Mouse (Mus musculus) cerebellum, adult 8-10 months (tissue): ENCODE results near the gene Ip6k2.

Experiments
- DNase-seq: peaks from one replicate; pipeline ENCODE4 v3.0.0; 2022

Ip6k2 gene

DNA sequence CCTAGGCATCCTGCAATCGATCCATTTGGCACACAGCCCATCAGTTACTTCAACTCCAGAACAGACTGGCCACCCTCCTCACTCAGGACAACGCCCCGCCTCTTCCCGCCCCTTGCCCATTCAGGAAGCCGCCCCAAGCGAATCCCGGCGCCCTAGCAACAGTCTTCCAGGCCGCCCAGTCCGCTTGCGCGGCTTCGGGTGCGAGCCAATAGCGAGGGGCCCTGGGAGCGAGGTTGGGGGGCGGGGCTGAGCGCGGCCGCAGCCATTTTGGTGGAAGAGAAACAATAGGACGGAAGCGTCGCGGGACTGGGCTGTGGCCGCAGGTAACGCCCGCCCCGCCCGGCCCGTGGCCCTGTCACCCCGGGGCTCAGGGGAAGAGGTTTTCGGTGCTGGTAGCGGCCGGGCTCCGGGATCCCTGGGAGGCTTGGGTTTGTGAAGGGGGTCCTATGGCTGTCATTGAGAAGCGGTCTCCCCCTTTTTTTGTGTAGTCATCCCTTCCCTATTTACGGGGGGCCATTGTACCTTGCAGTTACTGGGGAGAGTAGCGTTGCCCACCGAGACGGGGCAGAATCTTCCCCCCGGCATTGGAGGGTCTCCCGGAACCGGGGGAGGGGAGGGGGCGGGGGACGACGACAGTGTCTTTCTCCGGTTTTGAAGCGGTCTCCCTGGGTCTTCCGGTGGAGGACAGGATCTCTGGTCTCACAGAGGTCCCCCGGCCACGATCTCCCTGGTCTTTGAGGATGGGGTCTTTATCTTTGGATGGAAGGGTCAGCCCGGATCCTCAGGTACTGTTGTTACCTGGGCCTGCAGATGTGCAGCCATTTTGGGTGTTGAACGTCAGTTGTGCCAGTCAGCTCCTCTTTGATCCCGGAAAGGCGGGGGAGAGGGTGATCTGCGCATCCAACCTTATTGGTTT lies at the start of gene Ip6k2:
Gene Ip6k2, plus strand, starts transcription at position 249 of the 916 bp plus-strand sequence.
- DNase-seq: peak; percentile 95

DNA sequence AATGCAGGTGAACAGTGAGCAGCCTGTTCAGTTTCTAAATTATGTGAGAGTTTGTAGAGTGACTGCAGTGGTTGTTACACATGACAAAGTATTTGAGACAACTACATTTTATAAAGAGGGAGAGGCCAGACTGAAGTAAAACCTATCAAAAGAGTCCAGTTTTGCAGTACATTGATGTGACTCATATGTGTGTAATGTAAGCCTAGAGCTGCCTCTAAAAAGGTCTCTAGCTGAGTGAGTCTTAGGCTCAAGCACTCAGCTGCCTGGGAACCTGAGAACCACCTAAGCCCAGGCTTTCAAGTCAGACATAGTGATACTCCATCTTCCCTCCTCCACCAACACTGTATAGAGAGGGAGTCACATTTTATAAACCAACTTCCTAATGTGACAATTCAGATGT lies 49.0 kb upstream of the Ip6k2 start:
- no peak for DNase-seq

DNA sequence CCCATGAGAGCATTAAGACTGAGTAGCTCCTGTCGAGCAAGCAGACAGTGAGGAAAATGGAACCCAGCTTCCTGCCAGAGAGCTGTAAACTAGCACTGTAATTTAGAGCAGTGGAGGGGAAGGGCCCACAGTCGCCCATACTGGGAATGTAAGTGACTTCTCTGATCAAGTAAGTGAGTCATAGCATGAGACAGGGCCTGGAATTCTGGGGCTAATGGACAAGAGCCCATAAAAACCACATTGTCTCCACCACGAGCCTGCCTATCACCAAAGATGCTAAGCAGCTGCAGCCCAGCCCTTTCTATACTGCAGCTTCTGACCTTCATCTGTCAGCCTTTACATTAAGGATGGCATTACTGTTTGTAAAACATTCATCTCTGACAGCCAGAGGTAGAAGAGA lies 44.4 kb upstream of the Ip6k2 start:
- DNase-seq: no peak

DNA sequence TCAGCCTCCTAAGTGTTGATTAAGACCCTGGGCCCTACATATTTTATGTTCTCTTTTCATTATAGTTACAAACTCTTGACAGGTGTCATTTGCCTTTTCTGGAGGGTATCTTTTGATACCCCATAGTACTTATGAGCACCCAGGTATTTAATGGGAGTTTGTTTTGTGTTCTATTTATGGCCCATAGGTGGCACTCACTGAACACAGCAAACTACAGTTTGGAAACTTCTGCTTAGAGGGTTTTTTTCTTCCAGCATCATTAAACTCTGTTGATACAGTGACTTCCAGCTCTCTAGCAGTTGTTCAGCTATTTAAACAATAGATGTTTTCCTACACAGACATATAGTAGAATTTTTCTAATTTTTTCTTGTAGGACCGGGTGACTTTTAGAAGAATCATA lies 43.5 kb upstream of the Ip6k2 start:
- no peak for DNase-seq

DNA sequence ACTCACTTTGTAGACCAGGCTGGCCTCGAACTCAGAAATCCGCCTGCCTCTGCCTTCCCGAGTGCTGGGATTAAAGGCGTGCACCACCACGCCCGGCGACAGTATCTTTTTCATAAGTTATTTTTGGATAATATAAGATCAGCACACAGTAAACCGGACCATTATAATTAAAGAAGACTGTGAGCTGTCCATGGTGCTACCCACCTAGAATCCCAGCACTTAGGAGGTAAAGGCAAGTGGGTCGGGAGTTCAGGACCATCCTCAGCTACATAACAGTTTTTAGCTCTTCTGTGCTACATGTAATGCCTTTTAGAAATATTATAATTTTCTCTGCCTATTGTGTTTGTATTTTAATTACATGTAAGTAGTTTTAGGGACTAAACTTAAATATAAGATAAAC lies 41.5 kb upstream of the Ip6k2 start:
- no peak for DNase-seq

DNA sequence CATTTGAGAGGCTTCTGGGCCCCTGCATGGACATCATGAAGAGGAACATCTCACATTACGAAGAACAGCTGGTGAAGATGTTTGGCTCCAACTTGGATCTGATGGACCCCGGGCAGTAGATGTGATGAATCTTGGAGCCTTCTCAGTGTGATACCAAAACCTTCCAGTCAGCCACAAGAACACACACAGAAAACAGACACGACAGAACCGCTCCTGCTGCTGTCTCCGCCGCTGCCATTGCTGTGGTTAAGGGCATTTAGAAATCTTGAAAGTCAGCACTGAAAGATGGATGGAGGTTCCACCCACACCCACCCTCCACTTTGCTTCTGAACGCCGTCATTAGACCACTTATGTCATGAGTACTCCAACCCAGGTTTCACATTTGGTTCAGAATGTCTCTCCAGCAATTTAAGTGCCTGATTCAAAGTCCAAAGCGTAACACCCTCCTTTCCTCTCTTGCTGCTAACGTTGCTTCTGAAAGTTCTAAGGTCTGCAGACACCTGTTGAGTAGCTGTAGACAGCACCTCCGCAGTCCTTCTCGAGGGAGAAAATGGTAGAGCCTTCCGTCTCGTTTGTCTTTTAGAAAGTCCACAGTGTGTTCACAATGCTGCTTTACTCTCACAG lies 36.6 kb upstream of the Ip6k2 start:
- DNase-seq: no peak

DNA sequence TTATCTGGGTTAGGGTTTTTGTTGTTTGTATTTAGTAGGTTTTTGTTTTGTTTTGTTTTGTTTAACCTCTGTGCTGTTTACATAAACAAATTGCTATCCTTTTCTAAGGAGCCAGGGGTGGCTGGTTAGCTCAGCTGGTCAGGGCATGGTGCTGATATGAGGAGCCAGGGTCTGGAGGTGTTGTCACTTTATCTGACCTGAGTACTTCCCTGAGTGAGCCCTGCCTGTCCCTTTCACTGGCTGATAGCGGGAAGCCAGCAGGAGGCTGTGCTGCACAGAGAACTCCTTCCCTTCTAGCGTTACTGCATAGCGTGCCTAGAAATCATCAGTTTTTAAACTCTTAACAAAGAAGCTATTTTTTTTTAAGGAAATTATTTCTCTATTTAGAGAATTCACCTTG lies 35.9 kb upstream of the Ip6k2 start:
- DNase-seq: no peak

DNA sequence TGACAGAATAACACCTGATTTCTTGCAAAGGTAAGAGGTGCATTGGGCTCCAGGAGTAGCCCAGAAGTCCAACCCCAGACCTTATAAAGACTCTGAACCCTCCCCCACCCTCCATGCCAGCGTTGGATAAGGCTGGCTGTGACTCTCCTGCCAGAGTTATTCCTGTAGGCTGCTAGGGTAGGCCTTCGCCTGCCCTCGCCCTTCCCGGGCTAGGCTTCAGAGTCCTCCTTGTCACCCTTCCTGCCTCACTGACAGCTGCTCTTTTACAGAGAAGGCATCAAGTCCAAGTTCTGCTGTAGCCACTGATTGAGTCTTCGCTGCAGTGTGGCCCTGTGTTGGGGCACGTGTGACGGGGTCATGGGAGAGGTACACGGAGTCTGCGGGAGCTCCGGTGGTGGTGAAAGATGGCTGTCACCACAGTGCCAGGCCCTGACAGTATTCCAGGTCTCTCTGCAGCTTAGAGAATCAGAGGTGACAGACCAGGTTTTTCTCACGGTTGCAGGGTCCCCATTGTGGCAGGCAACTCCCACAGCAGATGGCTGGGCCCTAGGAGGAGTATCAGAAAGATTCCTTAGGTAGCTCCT lies 34.9 kb upstream of the Ip6k2 start:
- no peak for DNase-seq

DNA sequence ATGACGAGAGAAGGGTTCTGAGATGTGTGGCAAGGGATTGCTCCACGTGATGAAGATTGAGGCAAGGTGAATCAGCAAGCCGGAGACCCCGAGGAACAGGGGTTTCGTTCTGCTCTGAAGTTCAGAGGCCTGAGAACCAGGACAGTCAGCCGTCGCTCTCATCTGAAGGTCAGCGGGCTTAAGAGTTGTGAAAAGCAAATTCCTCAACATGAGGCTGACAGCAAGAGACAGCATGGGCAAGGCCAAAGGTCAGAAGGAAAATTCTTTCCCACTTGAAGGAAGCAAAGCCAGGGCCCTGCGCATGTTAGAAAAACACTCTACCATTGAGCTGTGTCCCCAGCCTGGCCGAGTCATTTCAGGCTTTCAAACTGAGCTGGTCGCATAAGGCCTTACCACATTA lies 33.0 kb upstream of the Ip6k2 start:
- no peak for DNase-seq

DNA sequence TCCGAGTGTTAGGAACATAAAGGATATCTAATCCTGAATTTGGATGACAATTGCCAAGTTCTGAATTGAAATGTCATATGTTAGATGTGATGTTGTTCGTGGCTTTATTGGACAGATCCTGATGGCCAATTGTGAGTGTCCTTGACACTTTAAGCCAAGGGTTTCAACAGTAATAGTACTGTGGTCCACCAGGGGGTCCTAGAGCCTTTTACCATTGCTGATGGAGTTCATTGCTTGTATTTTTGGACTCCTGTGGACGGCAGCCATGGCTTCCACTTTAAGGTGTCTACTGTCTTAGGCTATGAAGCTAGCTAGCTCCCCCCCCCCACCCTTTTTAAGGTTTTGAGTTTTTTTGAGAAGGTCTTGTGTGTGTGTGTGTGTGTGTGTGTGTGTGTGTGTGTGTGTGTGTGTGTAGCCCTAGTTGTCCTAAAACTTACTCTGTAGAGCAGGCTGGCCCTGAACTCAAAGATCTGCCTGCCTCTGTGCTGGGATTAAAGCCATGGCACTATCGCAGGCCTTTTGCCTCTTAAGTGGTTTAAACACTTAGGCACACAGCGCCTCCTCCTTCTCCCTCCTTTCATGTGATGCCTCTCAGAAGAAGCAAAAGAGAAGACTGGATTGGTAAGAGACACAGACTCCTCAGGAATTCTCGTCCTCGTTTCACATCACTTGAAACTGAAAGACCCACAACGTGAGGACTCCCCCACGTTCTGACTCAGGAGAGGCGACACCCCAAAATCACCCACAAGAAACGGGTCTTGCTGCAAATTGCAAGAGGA lies 31.3 kb upstream of the Ip6k2 start:
- DNase-seq: no peak

DNA sequence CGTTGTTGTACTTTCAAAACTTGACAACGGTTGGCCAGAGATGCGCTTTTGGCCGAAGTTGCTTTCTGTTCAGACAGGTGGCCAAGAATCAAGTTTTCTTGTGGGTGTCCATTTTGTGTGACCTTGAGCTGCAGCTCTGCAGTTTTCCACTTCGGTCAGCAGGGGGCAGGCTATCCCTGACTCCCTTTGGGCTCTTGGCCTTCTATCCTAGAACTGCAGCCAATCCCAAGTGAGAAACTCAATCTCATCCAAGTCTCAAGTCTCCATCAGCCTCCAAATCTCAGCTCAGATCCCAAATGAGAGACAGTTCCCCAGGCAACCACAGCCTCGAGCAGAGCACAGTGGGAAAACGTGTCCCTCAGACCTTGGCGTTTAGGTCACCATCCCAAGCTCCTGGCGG lies 30.3 kb upstream of the Ip6k2 start:
- DNase-seq: peak; percentile 76

DNA sequence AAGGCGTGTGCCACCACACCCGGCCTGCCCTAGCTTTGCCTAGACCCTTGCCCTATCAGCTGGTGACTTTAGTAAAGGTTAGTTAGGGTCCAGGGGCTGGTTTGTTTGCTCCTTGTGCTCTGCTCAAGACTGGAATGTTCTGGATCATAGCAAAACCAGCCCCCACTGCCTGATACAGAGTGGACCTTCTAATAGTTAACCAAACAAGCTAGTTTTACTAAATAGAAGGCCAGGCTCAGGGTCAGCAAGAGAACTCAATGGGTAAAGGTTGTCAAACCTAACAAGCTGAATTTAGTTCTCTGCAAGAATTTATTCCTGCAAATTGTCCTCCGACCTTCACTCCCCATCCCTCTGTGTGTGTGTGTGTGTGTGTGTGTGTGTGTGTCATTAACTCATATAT lies 29.6 kb upstream of the Ip6k2 start:
- no peak for DNase-seq

DNA sequence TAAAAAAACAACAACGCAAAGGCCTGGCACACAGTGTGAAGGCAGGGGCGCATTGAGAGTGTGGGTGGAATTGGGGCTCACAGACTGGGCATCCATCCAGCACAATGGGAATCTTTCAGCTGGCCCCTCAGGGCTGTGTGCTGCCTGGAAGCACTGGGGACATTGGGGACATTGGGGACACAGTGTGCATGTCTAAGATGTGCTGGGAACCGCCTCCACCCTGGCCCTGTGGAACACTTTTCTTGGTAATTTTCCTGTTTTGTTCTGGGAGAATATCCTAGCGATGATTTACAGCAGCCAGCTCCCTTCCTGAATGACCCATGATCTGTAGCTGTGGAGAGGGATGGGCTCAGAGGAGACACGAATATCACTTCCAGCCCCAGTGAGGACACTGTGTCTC lies 29.2 kb upstream of the Ip6k2 start:
- no peak for DNase-seq

DNA sequence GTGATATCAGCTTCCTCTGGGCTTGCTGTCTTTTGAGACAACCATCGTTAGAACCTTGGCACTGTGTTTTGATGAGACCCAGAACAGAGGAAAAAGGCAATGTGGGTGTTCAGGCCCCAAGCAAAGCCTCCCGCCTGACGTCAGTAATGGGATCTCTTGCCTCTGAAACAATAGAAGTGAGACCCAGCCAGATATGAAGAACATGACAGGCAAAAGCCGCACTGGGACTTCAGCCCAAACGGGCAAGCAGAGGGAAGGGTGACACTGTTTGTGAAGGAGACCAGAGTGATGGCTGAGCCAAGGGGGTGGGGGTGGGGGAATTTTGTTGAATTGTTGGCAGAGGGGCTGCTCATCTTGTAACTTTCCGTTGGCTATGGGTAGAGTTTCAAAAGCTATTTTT lies 26.2 kb upstream of the Ip6k2 start:
- no peak for DNase-seq

DNA sequence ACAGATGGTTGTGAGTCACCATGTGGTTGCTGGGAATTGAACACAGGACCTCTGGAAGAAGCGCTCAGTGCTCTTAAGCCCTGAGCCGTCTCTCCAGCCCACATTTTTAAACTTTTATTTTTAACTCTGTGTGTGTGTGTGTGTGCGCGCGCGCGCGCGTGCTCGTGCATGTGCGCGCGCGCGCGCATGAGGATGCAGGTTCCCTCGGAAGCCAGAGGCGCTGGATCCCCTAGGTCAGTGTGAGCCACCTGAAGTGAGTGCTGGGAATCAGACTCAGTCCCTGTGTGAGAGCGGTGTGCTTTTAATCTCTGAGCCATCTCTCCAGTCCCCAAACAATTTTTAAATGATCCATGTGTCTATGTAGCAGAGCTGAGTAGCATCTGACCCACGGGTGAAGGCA lies 24.5 kb upstream of the Ip6k2 start:
- DNase-seq: no peak

DNA sequence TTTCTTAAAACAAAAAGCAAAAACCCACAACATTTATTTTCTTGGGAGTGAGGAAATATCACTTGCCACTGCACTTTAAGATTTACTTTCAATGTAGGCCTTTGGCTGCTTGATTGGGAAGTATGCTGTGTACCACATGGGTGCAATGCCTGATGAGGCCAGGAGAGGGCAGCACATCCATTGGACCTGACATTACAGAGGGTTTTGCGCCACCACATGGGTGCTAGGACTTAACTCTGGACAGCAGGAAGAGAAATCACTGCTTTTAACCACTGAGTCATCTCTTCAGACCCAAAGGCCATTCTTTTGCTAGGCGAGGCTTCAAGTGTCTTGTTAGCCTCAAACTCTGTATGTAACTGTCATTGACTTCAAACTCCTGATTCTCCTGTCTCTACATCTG lies 23.8 kb upstream of the Ip6k2 start:
- DNase-seq: no peak

DNA sequence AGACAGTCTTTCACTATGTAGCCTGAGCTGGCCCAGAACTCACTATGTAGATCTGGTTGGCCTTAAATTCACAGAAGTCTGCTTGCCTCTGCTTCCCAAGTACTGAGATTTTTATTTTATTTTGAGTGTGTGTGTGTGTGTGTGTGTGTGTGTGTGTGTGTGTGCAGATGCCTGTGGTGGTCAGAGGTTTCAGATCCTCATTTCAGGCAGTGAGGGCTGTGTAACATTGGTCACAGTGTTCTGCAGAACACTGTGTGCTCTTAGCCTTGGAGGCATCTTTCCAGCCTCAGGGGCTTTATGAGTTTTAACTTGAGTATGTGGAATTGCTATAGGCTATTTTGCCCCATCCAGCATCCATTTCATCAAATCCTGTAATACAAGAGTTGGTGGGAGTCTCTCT lies 22.0 kb upstream of the Ip6k2 start:
- no peak for DNase-seq

DNA sequence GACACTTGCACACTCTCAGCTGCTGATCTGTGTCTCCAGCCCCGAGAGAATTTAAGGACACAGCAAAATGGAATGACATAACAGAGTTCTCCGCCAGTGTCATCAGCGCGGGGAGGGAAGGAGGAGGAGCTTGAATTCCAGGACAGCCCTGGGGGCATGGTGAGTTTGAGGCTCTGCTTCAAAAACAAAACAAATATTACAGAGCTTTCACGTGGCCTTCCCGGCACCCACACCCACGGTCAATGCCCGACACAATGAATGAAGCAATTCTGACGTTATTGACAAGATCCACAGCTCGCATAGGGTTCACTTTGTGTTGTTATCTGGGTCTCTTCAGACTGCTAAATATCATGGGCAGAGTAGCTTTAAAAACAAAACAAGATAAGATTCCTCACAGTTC lies 18.6 kb upstream of the Ip6k2 start:
- DNase-seq: no peak

DNA sequence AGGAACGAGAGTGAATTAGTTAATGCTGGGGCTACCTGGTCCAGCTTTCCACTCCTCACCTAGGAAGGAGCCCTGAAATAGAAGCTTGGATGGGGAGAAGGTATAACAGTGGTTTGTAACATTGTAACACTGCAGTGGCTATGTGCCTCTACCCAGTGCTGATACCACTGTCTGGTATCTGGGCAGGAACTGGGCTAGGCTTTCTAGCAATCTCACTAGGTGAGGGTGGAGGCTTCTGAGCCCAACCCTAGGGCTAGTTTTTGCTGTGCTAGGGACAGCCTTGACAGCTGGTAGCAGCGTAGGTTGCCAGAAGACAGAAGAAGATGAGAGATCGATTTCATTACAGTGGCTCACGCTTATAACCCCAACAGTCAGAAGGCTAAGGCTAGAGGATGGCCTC lies 7.0 kb upstream of the Ip6k2 start:
- no peak for DNase-seq

DNA sequence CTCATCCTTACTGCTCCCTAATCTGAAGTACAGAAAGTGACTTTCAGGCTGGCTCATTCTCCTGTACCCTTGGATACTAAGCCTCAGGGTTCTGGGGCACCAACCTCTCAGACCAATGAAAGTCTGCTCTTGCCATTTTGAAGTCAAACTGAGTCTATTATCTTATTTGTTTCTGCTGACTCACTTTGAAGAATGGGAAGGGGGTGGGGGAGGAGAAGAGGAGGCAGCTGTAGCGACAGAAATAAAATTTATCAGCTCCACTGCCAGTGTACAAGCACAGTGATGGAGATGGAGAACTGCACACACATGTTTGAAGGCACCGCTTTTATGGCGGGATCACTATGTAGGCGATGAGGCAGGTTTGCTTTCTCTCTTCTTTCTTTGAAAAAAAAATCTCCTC lies 6.3 kb upstream of the Ip6k2 start:
- no peak for DNase-seq

DNA sequence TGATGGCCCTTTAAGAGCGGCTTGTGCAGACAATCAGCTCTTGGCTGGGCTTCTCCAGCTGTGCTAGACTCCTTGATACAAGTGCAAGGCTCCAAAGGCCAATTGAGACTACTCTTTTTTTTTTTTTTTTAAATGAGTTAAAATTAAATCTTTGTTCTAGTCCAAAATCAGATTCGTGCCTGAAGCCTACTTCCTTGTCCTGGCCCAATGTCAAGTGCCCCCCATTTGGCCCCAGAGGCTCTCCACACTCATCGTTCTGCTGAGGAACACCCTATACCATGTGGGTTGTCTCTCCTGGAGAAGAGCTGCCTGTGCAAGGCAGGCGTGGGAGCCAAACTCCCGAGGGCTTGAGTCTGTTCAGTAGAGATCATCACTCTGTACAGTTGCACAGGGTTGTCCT lies 2.6 kb upstream of the Ip6k2 start:
- no peak for DNase-seq

DNA sequence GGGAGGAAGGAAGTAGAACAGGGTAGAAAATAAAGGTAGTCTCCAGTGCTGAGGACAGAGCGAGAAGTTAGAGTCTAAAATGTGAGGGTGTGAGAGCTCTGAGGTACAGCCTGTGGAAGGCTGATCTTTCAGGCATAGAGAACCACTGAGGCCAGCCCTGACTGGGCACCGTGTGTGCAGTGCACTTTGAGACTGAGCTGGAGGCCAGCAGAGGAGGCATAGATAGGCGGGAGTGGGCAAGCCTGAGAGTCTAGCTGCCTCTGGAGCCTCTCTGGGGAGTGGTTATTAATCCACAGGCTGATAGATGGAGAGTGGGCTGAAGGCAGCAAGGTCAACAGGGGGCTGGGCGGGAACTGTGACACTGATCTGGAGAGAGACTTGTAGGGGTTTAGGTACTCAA lies 1.7 kb upstream of the Ip6k2 start:
- DNase-seq: no peak

DNA sequence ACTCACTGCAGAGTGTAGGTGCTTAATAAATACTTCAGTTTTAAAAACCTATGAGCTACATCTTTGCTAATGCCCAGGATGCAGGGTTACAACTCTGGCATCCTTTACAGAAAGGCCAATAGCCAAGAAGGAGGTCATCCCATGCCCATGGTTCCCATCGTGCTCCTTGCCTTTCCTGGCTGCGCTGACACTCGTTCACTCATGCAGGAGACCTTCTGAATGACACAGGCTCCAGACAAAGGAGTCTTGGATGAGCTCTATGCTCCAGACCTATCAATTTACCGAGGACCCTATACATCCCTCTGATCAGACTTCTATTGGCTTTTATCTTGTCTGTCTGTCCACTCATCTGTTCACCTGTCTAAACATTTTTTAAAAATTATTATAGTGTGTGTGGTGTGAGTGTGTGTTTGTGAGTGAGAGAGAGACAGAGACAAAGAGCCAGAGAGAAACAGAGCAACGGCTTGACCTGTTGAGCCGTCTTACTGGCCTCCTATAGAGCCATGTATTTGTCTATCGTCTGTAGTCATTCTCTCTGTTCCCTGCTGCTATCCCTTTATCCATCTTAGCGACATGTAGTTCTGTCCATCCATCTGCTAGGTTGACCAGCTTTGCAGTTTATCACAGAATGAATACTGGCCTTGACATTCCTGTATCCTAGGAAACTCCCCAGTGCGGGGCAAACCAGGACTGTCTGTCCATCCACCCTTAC lies 604 bp upstream of the Ip6k2 start:
- no peak for DNase-seq
